Mouse (Mus musculus) C2C12 (cell line): ENCODE data around the gene Prokr2.

Source experiments
- CEBPB ChIP-seq: IDR thresholded peaks from one replicate; pipeline ENCODE4 v1.6.1; 2011; ENCODE audit warnings: low read depth, mild to moderate bottlenecking, control low read depth, moderate library complexity
- CTCF ChIP-seq: IDR thresholded peaks from one replicate; pipeline ENCODE4 v1.5.1; 2011; ENCODE audit not compliant: control insufficient read depth, insufficient read depth, insufficient read length
- MYOD1 ChIP-seq: IDR thresholded peaks from one replicate; pipeline ENCODE4 v1.6.1; 2011; ENCODE audit warnings: low read depth; ENCODE audit not compliant: control insufficient read depth, insufficient read length
- MYOG ChIP-seq: IDR thresholded peaks from one replicate; pipeline ENCODE4 v1.6.1; 2011; ENCODE audit not compliant: control insufficient read depth, insufficient read length; ENCODE audit errors: extremely low read depth

GRCm38 (mm10) chr2:132427160-132427941 is 42.1 kb upstream of the Prokr2 start:
- TF ChIP-seq CTCF = no peak
- no peak for TF ChIP-seq CEBPB
- no peak for TF ChIP-seq MYOD1
- TF ChIP-seq MYOG = no peak
